Mouse (Mus musculus) gastrocnemius, adult 2 months (tissue): ENCODE measurements around the gene Mns1. TPM values are rescaled to one million over a fixed set of nuclear protein-coding genes. Genes with fewer than 3 reads are reported as not detected.

Experiments used
- DNase-seq: peaks from one replicate; pipeline ENCODE4 v3.0.0; 2022
- H3K27ac ChIP-seq: fragments of 200-600 bp; 2 replicates; pipeline ENCODE4 v1.8.1; 2022; ENCODE audit warnings: mild to moderate bottlenecking
- H3K4me3 ChIP-seq: fragments of 200-600 bp; 2 replicates; pipeline ENCODE4 v1.8.1; 2022; ENCODE audit warnings: mild to moderate bottlenecking, moderate library complexity
- CTCF ChIP-seq: fragments of 200-600 bp; IDR thresholded peaks from 2 replicates; pipeline ENCODE4 v1.8.1; 2022; ENCODE audit warnings: antibody characterized with exemption, mild to moderate bottlenecking, moderate library complexity
- intact Hi-C: fragments of 180-260 bp; cut with DNase I; formaldehyde crosslinking; loops from one replicate; pipeline ENCODE4 v1.15.1; 2025
- total RNA-seq, 2 experiments: library from RNA; stranded (reverse); gene quantifications; 2 replicates each; pipeline ENCODE4 v1.2.3; 2021

Mns1 gene
- total RNA-seq, 2 experiments from 2014 or later, result 0.08 TPM

- intact Hi-C loops, result no loop called here
- H3K4me3 ChIP-seq, result no peak overlapping the region
- H3K27ac ChIP-seq, result no peak overlapping the region
- no peak for DNase-seq
- TF ChIP-seq CTCF, result no peak
Measured at GRCm38 (mm10) chr9:72464806-72465205, 27.0 kb downstream of the Mns1 start.

DNA sequence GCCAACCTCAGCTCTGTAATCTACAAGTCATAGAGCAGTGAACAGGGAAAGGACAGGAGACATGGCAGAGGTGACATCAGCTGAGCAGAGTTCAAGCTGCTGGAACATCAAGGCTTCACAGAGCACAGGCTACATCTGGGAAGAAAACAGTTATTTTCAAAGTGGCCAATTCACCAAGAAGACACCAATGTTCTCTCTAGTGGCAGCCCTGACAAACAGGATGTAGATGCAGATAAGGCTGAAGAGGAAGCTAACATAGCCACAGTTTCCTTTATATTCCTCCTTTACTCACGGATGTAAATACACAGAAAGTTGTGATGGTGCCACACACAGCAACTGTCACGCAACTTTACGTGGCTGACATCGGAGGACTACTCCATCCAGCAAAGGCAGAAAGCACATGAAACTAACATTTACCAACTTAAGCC is 28.0 kb downstream of the Mns1 start:
- Histone ChIP-seq H3K27ac (no peak overlapping the region), H3K4me3 (no peak overlapping the region)
- intact Hi-C loops, result no loop called here
- no peak for DNase-seq
- TF ChIP-seq CTCF, result no peak

GRCm38 (mm10) chr9:72467551-72468407 is 30.0 kb downstream of the Mns1 start:
- peak; percentile 66 for TF ChIP-seq CTCF
- intact Hi-C loops, result no loop called here
- peak; percentile 43 for DNase-seq
- no peak overlapping the region for H3K27ac ChIP-seq
- H3K4me3 ChIP-seq, result no peak overlapping the region; the same call in 1 of the 2 replicates

GRCm38 (mm10) chr9:72468616-72469015 is 30.8 kb downstream of the Mns1 start:
- H3K27ac ChIP-seq, result peak overlapping the region; percentile 85
- H3K4me3 ChIP-seq, result no peak overlapping the region
- no peak for TF ChIP-seq CTCF
- intact Hi-C loops, result no loop called here
- DNase-seq, result no peak

DNA sequence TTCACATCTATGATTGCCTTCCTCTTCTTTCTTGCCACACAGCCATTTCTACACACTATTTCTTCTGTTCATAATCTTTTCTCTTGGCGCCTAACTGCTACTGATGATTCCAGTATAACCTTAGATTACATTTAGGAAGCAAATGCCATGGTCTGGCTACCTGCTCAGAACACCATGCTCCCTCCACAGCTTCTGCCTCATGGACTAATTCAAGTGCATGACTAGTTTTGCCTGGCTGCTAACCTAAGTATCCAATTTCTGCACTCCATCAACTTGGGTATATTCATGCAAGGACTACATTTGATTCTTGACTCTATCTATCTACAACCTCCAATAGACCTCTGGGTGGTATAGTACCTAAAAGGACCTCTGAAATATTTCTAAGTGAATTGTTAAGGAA is 32.0 kb downstream of the Mns1 start:
- Histone ChIP-seq H3K27ac (peak overlapping the region; percentile 85), H3K4me3 (no peak overlapping the region)
- DNase-seq, result peak; percentile 49
- intact Hi-C loops, result no loop called here
- no peak for TF ChIP-seq CTCF

DNA sequence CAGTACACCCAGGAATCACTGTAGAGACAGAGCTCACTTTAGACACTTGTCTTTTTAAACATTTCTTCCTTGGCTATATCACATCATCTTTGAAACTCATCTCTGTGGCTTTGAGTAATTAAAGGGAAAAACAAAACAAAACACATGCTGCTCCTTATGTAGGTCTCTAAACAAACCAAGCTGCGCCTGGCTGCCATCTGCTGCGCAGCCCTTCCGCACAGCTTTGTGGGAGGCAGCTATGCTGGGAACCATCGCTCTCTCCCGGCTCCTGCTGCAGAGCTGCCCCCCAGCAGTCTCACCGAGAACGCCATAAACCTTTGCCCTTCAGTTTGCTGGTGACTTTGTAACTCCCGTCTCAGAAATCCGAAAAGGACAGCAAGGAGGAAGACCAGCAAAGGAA is 37.7 kb downstream of the Mns1 start:
- TF ChIP-seq CTCF, result no peak
- intact Hi-C loops, result no loop called here
- H3K4me3 ChIP-seq, result no peak overlapping the region
- DNase-seq, result no peak
- H3K27ac ChIP-seq, result no peak overlapping the region

GRCm38 (mm10) chr9:72477306-72477705 is 39.5 kb downstream of the Mns1 start:
- Histone ChIP-seq H3K27ac (no peak overlapping the region), H3K4me3 (no peak overlapping the region)
- intact Hi-C loops, result no loop called here
- DNase-seq, result no peak
- TF ChIP-seq CTCF, result no peak

DNA sequence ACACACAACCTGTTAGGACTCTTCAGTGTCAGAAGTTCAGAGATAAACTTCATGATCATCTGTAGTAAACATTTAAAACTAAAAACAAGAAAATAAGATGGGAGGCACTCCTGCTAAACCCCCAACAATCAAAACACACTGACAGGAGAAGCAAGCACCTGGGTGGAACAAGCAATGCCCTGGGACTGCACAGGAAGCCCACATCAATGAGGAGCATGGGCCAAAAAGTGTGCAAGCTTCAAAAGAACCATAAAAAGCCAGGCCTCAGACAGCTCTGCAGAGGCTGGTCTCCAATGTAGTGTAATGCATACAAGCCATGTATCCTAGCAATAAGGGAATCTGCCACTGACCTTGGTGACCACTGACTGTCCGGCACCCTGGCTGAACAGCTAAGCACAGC is 41.5 kb downstream of the Mns1 start:
- Histone ChIP-seq H3K4me3 (no peak overlapping the region), H3K27ac (no peak overlapping the region)
- no peak for TF ChIP-seq CTCF
- DNase-seq, result no peak
- intact Hi-C loops, result no loop called here

DNA sequence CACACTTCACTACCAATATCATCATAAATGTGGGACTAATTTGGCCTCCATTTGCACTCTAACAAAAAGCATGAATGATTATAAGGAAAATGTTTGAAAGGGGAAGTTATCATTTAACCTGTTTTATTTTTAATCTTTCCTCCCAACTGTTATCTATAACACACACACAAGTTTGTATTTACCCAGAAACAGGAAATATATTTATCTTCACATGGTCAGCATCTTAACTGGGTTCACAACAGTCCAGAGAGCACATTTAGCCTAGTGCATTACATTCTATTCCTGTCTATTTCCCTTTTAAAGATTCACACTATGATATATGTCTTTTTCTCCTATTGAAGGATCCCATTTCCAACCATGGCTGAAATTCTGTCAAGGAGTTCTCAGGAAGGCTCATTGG is 50.7 kb downstream of the Mns1 start:
- no peak for DNase-seq
- Histone ChIP-seq H3K27ac (no peak overlapping the region), H3K4me3 (no peak overlapping the region)
- no peak for TF ChIP-seq CTCF
- intact Hi-C loops, result no loop called here

DNA sequence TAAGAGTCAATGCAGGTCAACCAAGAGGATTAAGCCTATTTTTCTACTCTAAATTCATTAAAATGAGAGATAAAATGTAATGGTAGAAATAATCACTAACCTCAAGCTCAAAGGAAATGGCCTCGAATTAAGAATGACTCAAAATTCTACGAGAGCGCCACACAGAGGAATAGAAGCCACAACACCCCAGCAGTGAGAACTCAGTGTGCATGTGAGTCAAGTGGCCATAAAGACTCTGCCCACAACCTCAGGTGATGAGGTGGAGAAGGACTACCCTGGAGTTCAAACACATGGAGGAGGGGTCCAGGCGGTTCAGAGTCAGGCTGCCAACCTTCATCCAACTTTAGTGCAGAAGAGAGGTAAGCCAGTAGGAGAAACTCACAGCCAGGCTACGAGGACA is 51.3 kb downstream of the Mns1 start:
- no peak for DNase-seq
- TF ChIP-seq CTCF, result no peak
- no peak overlapping the region for H3K27ac ChIP-seq
- intact Hi-C loops, result no loop called here
- H3K4me3 ChIP-seq, result no peak overlapping the region

DNA sequence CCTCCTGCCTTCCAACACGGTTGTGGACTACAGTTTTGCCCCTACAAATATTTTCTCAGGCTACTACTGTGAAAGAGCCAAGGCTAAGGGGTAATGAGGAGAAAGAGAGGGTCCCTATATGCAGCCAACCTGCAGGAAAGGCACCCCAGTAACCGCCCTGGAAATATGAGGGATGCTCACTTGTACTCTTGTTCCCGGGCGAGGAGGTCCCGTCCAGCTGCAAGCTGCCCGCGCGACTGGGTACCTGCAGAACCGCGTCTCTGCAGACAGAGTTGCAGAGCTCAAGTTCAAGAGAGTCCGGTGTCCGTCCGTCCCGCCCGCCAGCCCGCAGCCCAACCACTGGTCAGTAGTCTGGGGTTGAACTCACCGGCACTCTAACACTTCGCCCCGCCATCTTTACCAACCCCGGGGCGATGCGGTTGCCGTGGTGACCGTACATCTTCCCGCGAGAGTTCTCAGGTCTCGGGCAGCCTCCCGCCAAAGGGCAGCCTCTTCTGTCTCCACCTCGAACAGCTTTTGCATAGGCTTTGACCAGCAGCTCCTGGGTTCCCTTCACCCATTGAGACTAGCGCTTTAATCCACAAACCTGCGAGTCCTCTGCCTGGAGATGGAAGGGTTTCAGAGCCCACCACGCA is 53.9 kb downstream of the Mns1 start:
- H3K27ac ChIP-seq, result peak overlapping the region; percentile 78
- TF ChIP-seq CTCF, result no peak

GRCm38 (mm10) chr9:72492194-72492565 is 54.4 kb downstream of the Mns1 start, which contains the start of gene Tex9:
Gene Tex9, minus strand, starts transcription at chr9:72492212.
- DNase-seq, result no peak
- Histone ChIP-seq H3K4me3 (peak within 1 kb of the TSS; percentile 82), H3K27ac (peak within 1 kb of the TSS; percentile 78)
- TF ChIP-seq CTCF, result no peak
- intact Hi-C loops, result no loop called here

More for the DNA sequence above, 53.9 kb downstream of the Mns1 start:
- DNase-seq, result peak; percentile 93
- intact Hi-C loops, result no loop called here
- H3K4me3 ChIP-seq, result peak overlapping the region; percentile 82

DNA sequence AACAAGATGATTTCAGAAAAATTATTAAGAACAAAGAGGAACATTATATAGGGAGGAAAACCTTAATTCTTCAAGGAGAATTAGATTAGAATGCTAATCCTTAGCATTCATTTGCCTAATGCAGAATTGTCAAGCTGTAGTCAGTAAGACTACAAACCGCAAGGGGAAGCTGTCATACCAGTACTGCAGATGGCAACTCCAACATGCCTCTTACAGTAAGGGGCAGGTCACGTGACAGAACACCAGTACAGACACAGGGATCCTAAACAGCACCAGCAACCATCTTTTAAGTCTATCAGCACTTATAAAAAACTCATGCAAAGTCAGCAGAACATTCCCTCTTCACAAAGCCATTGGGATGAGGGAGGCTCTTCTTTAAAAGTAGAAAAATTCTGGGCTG is 55.7 kb downstream of the Mns1 start:
- no peak for TF ChIP-seq CTCF
- no peak for DNase-seq
- intact Hi-C loops, result no loop called here
- Histone ChIP-seq H3K27ac (no peak overlapping the region), H3K4me3 (no peak overlapping the region)
